Mouse (Mus musculus) c-Kit-negative CD71-positive TER-119-positive erythroid progenitor cells, embryonic 14.5 days (primary cell): ENCODE measurements around the gene Chrna1.

Source experiments
- DNase-seq: peaks from one replicate; pipeline ENCODE4 v3.0.0-alpha.2; 2013; ENCODE audit warnings: low read depth, low spot score

Chrna1 gene

GRCm38 (mm10) chr2:73580166-73580565, at the start of gene Chrna1:
Gene Chrna1, minus strand, starts transcription at chr2:73580338.
- DNase-seq: no peak

- DNase-seq: no peak
These were observed 38.4 kb upstream of the Chrna1 start for GRCm38 (mm10) chr2:73618486-73619052.

GRCm38 (mm10) chr2:73616434-73617057, 36.4 kb upstream of the Chrna1 start:
- DNase-seq: no peak

- DNase-seq: no peak
These were observed 35.3 kb upstream of the Chrna1 start for GRCm38 (mm10) chr2:73615456-73615855.

GRCm38 (mm10) chr2:73614303-73614702, 34.2 kb upstream of the Chrna1 start:
- DNase-seq: no peak

- DNase-seq: no peak
These were observed 32.8 kb upstream of the Chrna1 start for GRCm38 (mm10) chr2:73612941-73613340.

GRCm38 (mm10) chr2:73612367-73612914, 32.3 kb upstream of the Chrna1 start:
- DNase-seq: no peak

GRCm38 (mm10) chr2:73611798-73612197, 31.7 kb upstream of the Chrna1 start:
- no peak for DNase-seq

- DNase-seq: no peak
These were observed 29.6 kb upstream of the Chrna1 start for GRCm38 (mm10) chr2:73609724-73610210.

GRCm38 (mm10) chr2:73609067-73609723, 29.1 kb upstream of the Chrna1 start:
- no peak for DNase-seq

- no peak for DNase-seq
These were observed 28.3 kb upstream of the Chrna1 start for GRCm38 (mm10) chr2:73608391-73608790.

GRCm38 (mm10) chr2:73607609-73608008, 27.5 kb upstream of the Chrna1 start:
- no peak for DNase-seq

GRCm38 (mm10) chr2:73607146-73607545, 27.0 kb upstream of the Chrna1 start:
- no peak for DNase-seq

GRCm38 (mm10) chr2:73606616-73607015, 26.5 kb upstream of the Chrna1 start:
- DNase-seq: no peak

GRCm38 (mm10) chr2:73605077-73605476, 24.9 kb upstream of the Chrna1 start:
- no peak for DNase-seq

GRCm38 (mm10) chr2:73604579-73604978, 24.4 kb upstream of the Chrna1 start:
- DNase-seq: no peak

- no peak for DNase-seq
These were observed 20.5 kb upstream of the Chrna1 start for GRCm38 (mm10) chr2:73600650-73601049.

GRCm38 (mm10) chr2:73597772-73598171, 17.6 kb upstream of the Chrna1 start:
- no peak for DNase-seq

- no peak for DNase-seq
These were observed 16.6 kb upstream of the Chrna1 start for GRCm38 (mm10) chr2:73596786-73597185.

- no peak for DNase-seq
These were observed 16.2 kb upstream of the Chrna1 start for GRCm38 (mm10) chr2:73596326-73596725.

- no peak for DNase-seq
These were observed 12.9 kb upstream of the Chrna1 start for GRCm38 (mm10) chr2:73593101-73593439.

GRCm38 (mm10) chr2:73592231-73593100, 12.3 kb upstream of the Chrna1 start:
- no peak for DNase-seq
